Mouse (Mus musculus) layer of hippocampus, adult 8-10 months (tissue): ENCODE results near the gene Skiv2l. TPM values are rescaled to one million over a fixed set of nuclear protein-coding genes. Genes with fewer than 3 reads are reported as not detected.
"Not testable (repeated sequence)": the region's sequence is repeated elsewhere in the genome, so short reads cannot be mapped to it uniquely, and the experiment has no call there.

Source experiments
- DNase-seq, 2 experiments: peaks; one replicate each; pipeline ENCODE4 v3.0.0; 2022; ENCODE audit warnings: low spot score in 2 of 2
- total RNA-seq, 4 experiments: library from RNA; stranded (reverse); gene quantifications; 2 replicates each; pipeline ENCODE4 v1.2.4; 2022

The Skiv2l gene
- total RNA-seq, 4 experiments from 2014 or later: 67.1 to 77.5 (median 71.5) TPM

- no peak for DNase-seq
These were observed 35.1 kb downstream of the Skiv2l start for GRCm38 (mm10) chr17:34814818-34815370.

GRCm38 (mm10) chr17:34813747-34814146 lies 36.3 kb downstream of the Skiv2l start:
- DNase-seq: peak in 1 of 2 experiments; percentile 34

GRCm38 (mm10) chr17:34811275-34811674 lies 38.7 kb downstream of the Skiv2l start:
- no peak for DNase-seq

- DNase-seq: not testable (repeated sequence)
These were observed 39.2 kb downstream of the Skiv2l start for GRCm38 (mm10) chr17:34810811-34811210.

- not testable (repeated sequence) for DNase-seq
These were observed 39.6 kb downstream of the Skiv2l start for GRCm38 (mm10) chr17:34810411-34810810.

- DNase-seq: no peak
These were observed 41.3 kb downstream of the Skiv2l start for GRCm38 (mm10) chr17:34808599-34809205.

- DNase-seq: no peak
These were observed 42.8 kb downstream of the Skiv2l start for GRCm38 (mm10) chr17:34807176-34807575.

GRCm38 (mm10) chr17:34804871-34805562 lies 45.0 kb downstream of the Skiv2l start:
- no peak for DNase-seq

GRCm38 (mm10) chr17:34804301-34804700 lies 45.7 kb downstream of the Skiv2l start, which contains the start of gene Cyp21a1:
Cyp21a1 (minus strand) TSS chr17:34804561.
- DNase-seq: not testable (repeated sequence)

GRCm38 (mm10) chr17:34803367-34803766 lies 46.6 kb downstream of the Skiv2l start:
- DNase-seq: not testable (repeated sequence)

- DNase-seq: not testable (repeated sequence)
These were observed 47.3 kb downstream of the Skiv2l start for GRCm38 (mm10) chr17:34802756-34803155.

- not testable (repeated sequence) for DNase-seq
These were observed 49.2 kb downstream of the Skiv2l start for GRCm38 (mm10) chr17:34800781-34801305.

GRCm38 (mm10) chr17:34799531-34799925 lies 50.5 kb downstream of the Skiv2l start:
- no peak for DNase-seq

- no peak for DNase-seq
These were observed 51.0 kb downstream of the Skiv2l start for GRCm38 (mm10) chr17:34798866-34799530.

GRCm38 (mm10) chr17:34798071-34798470 lies 51.9 kb downstream of the Skiv2l start:
- DNase-seq: not testable (repeated sequence)

GRCm38 (mm10) chr17:34797211-34797995 lies 52.6 kb downstream of the Skiv2l start:
- DNase-seq: not testable (repeated sequence)

GRCm38 (mm10) chr17:34796311-34797140 lies 53.5 kb downstream of the Skiv2l start:
- DNase-seq: no peak

- peak in 1 of 2 experiments; percentile 44 for DNase-seq
These were observed 54.4 kb downstream of the Skiv2l start for GRCm38 (mm10) chr17:34795633-34796032.

GRCm38 (mm10) chr17:34795016-34795415 lies 55.0 kb downstream of the Skiv2l start:
- no peak for DNase-seq
